Mouse (Mus musculus): ENCODE measurements around the gene Snap47. TPM values are rescaled to one million over a fixed set of nuclear protein-coding genes. Genes with fewer than 3 reads are reported as not detected.

Gene Snap47
- total RNA-seq, 1 experiment, result 60.5 TPM

- no peak overlapping the region for H3K27ac ChIP-seq (ENCODE audit: insufficient read depth, low read depth, low read length, poor library complexity, severe bottlenecking)
- in situ Hi-C loops (cut with MboI; ENCODE audit: low sequenced_read_pairs in 2 of 2, unreplicated experiment in 2 of 2), result no loop called here
Measured at GRCm38 (mm10) chr11:59400876-59401275, 50.1 kb downstream of the Snap47 start.

GRCm38 (mm10) chr11:59399830-59400229, 51.2 kb downstream of the Snap47 start:
- DNase-seq (ENCODE audit: low read depth, low spot score), result no peak
- H3K36me3 ChIP-seq (ENCODE audit: control insufficient read depth, insufficient read depth, low read length, poor library complexity, severe bottlenecking), result no peaks in the 10 kb centered on the region; the same call in 1 of the 2 replicates
- H3K4me1 ChIP-seq (ENCODE audit: control insufficient read depth in 2 of 2, insufficient read depth in 2 of 2, low read length in 2 of 2, poor library complexity in 1 of 2), result peaks cover 0 to 8% of the 10 kb centered on the region in 2 experiments; a peak in 2 of 4 replicates
- H3K9me3 ChIP-seq (ENCODE audit: control insufficient read depth, insufficient read depth, low read depth, low read length), result no peaks in the 10 kb centered on the region
- in situ Hi-C loops (cut with MboI; ENCODE audit: low sequenced_read_pairs in 2 of 2, unreplicated experiment in 2 of 2), result no loop called here
- H3K4me3 ChIP-seq (ENCODE audit: insufficient read depth in 1 of 2, low read depth in 1 of 2, low read length in 2 of 2, poor library complexity in 1 of 2, severe bottlenecking in 1 of 2), result no peak overlapping the region
- TF ChIP-seq ZNF384 (IDR thresholded peaks at IDR 0.05; ENCODE audit: low read depth, low read length) (no peak), CHD2 (IDR thresholded peaks at IDR 0.05; ENCODE audit: low read depth, low read length) (no peak), MAFK (IDR thresholded peaks at IDR 0.05; ENCODE audit: insufficient read depth, low read depth, low read length) (no peak), ZC3H11A (IDR thresholded peaks at IDR 0.05; ENCODE audit: borderline replicate concordance, low read depth, low read length) (no peak), HCFC1 (IDR thresholded peaks at IDR 0.05; ENCODE audit: borderline replicate concordance, insufficient read depth, low read length) (no peak)
- H3K9ac ChIP-seq (ENCODE audit: insufficient read depth, low read depth, low read length, poor library complexity, severe bottlenecking), result no peak overlapping the region
- no peak overlapping the region for H3K27ac ChIP-seq (ENCODE audit: insufficient read depth, low read depth, low read length, poor library complexity, severe bottlenecking)

More at GRCm38 (mm10) chr11:59400876-59401275, 50.1 kb downstream of the Snap47 start:
- Histone ChIP-seq H3K9ac (ENCODE audit: insufficient read depth, low read depth, low read length, poor library complexity, severe bottlenecking) (no peak overlapping the region), H3K4me3 (ENCODE audit: insufficient read depth in 1 of 2, low read depth in 1 of 2, low read length in 2 of 2, poor library complexity in 1 of 2, severe bottlenecking in 1 of 2) (no peak overlapping the region), H3K4me1 (ENCODE audit: control insufficient read depth in 2 of 2, insufficient read depth in 2 of 2, low read length in 2 of 2, poor library complexity in 1 of 2) (peaks cover 0 to 8% of the 10 kb centered on the region in 2 experiments; a peak in 2 of 4 replicates), H3K9me3 (ENCODE audit: control insufficient read depth, insufficient read depth, low read depth, low read length) (no peaks in the 10 kb centered on the region), H3K36me3 (ENCODE audit: control insufficient read depth, insufficient read depth, low read length, poor library complexity, severe bottlenecking) (no peaks in the 10 kb centered on the region; the same call in 1 of the 2 replicates)
- no peak for DNase-seq (ENCODE audit: low read depth, low spot score)
- TF ChIP-seq CHD2 (IDR thresholded peaks at IDR 0.05; ENCODE audit: low read depth, low read length), result no peak
- TF ChIP-seq MAFK (IDR thresholded peaks at IDR 0.05; ENCODE audit: insufficient read depth, low read depth, low read length), result no peak
- TF ChIP-seq HCFC1 (IDR thresholded peaks at IDR 0.05; ENCODE audit: borderline replicate concordance, insufficient read depth, low read length), result no peak
- TF ChIP-seq ZC3H11A (IDR thresholded peaks at IDR 0.05; ENCODE audit: borderline replicate concordance, low read depth, low read length), result no peak
- no peak for TF ChIP-seq ZNF384 (IDR thresholded peaks at IDR 0.05; ENCODE audit: low read depth, low read length)

GRCm38 (mm10) chr11:59397536-59398371, 53.2 kb downstream of the Snap47 start:
- Histone ChIP-seq H3K27ac (ENCODE audit: insufficient read depth, low read depth, low read length, poor library complexity, severe bottlenecking) (no peak overlapping the region), H3K4me3 (ENCODE audit: insufficient read depth in 1 of 2, low read depth in 1 of 2, low read length in 2 of 2, poor library complexity in 1 of 2, severe bottlenecking in 1 of 2) (no peak overlapping the region), H3K9me3 (ENCODE audit: control insufficient read depth, insufficient read depth, low read depth, low read length) (no peaks in the 10 kb centered on the region), H3K4me1 (ENCODE audit: control insufficient read depth in 2 of 2, insufficient read depth in 2 of 2, low read length in 2 of 2, poor library complexity in 1 of 2) (peaks cover 0 to 8% of the 10 kb centered on the region in 2 experiments; a peak in 2 of 4 replicates), H3K36me3 (ENCODE audit: control insufficient read depth, insufficient read depth, low read length, poor library complexity, severe bottlenecking) (no peaks in the 10 kb centered on the region; the same call in 1 of the 2 replicates), H3K9ac (ENCODE audit: insufficient read depth, low read depth, low read length, poor library complexity, severe bottlenecking) (no peak overlapping the region)
- TF ChIP-seq CHD2 (IDR thresholded peaks at IDR 0.05; ENCODE audit: low read depth, low read length), result no peak
- TF ChIP-seq HCFC1 (IDR thresholded peaks at IDR 0.05; ENCODE audit: borderline replicate concordance, insufficient read depth, low read length), result no peak
- no peak for TF ChIP-seq ZNF384 (IDR thresholded peaks at IDR 0.05; ENCODE audit: low read depth, low read length)
- TF ChIP-seq MAFK (IDR thresholded peaks at IDR 0.05; ENCODE audit: insufficient read depth, low read depth, low read length), result no peak
- no peak for TF ChIP-seq ZC3H11A (IDR thresholded peaks at IDR 0.05; ENCODE audit: borderline replicate concordance, low read depth, low read length)
- DNase-seq (ENCODE audit: low read depth, low spot score), result no peak
- in situ Hi-C loops (cut with MboI; ENCODE audit: low sequenced_read_pairs in 2 of 2, unreplicated experiment in 2 of 2), result no loop called here

- DNase-seq (ENCODE audit: low read depth, low spot score), result no peak
- H3K4me1 ChIP-seq (ENCODE audit: control insufficient read depth in 2 of 2, insufficient read depth in 2 of 2, low read length in 2 of 2, poor library complexity in 1 of 2), result peaks cover 0 to 8% of the 10 kb centered on the region in 2 experiments; a peak in 1 of 4 replicates
- TF ChIP-seq ZC3H11A (IDR thresholded peaks at IDR 0.05; ENCODE audit: borderline replicate concordance, low read depth, low read length) (no peak), ZNF384 (IDR thresholded peaks at IDR 0.05; ENCODE audit: low read depth, low read length) (no peak), HCFC1 (IDR thresholded peaks at IDR 0.05; ENCODE audit: borderline replicate concordance, insufficient read depth, low read length) (no peak), MAFK (IDR thresholded peaks at IDR 0.05; ENCODE audit: insufficient read depth, low read depth, low read length) (no peak), CHD2 (IDR thresholded peaks at IDR 0.05; ENCODE audit: low read depth, low read length) (no peak)
- H3K27ac ChIP-seq (ENCODE audit: insufficient read depth, low read depth, low read length, poor library complexity, severe bottlenecking), result no peak overlapping the region
- no peak overlapping the region for H3K4me3 ChIP-seq (ENCODE audit: insufficient read depth in 1 of 2, low read depth in 1 of 2, low read length in 2 of 2, poor library complexity in 1 of 2, severe bottlenecking in 1 of 2)
- no peaks in the 10 kb centered on the region for H3K9me3 ChIP-seq (ENCODE audit: control insufficient read depth, insufficient read depth, low read depth, low read length)
- in situ Hi-C loops (cut with MboI; ENCODE audit: low sequenced_read_pairs in 2 of 2, unreplicated experiment in 2 of 2), result no loop called here
- H3K36me3 ChIP-seq (ENCODE audit: control insufficient read depth, insufficient read depth, low read length, poor library complexity, severe bottlenecking), result no peaks in the 10 kb centered on the region
- no peak overlapping the region for H3K9ac ChIP-seq (ENCODE audit: insufficient read depth, low read depth, low read length, poor library complexity, severe bottlenecking)
Measured at GRCm38 (mm10) chr11:59394451-59394850, 56.5 kb downstream of the Snap47 start.

Data from ES-E14 (cell line).